Mouse (Mus musculus): ENCODE data around the gene Ldb2.

GRCm38 (mm10) chr5:44615677-44616076, 183.8 kb downstream of the Ldb2 start:
- TF ChIP-seq CTCF (conservative IDR thresholded peaks at IDR 0.05; ENCODE audit: low read length) (no peak), POU5F1 (IDR thresholded peaks at IDR 0.05; ENCODE audit: borderline replicate concordance, low read length) (no peak)
